Mouse (Mus musculus): ENCODE measurements around the gene Aifm2.

The Aifm2 gene

GRCm38 (mm10) chr10:61714771-61715461 lies at the start of gene Aifm2:
Aifm2 (plus strand) TSS chr10:61715263.
- peak; percentile 89 for DNase-seq

DNA sequence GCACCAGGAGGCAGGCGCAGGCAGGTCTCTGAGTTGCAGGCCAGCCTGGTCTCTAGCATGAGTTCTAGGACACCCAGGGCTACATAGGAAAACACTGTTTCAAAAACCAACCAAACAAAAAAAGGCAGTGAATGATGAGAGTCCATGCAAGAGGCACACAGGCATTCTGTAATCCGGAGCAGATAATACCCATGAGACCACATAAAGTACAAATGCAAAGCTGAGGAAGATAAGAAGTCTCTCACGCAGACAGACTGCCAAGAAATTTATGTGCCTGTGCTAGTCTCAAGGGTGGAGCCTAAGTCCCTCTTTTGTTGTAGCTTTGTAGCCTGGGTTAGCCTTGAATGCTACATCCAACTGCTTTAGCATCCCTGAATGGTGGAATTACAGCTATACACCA lies 49.4 kb upstream of the Aifm2 start:
- DNase-seq: no peak

DNA sequence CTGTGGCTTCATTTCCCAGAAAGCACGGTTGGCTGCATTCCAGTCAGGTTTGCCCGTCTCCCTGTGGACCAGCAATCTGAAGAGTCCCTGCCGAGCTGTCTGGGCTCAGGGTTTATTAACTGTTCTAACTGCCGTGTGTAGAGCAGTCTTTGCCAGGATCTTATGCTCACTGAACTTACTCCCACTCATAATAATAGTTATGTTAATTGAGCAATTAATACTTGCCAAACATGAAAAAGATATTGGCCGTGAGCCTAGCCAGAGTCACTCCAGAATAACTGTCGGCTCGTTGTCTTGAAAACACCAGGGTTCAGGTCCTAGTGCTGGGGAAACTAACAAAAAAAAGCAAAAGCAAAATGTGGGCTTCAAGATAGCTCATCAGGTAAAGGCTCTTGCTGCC lies 45.8 kb upstream of the Aifm2 start:
- no peak for DNase-seq

- peak; percentile 17 for DNase-seq
Observed at GRCm38 (mm10) chr10:61669896-61670295, 45.2 kb upstream of the Aifm2 start.

DNA sequence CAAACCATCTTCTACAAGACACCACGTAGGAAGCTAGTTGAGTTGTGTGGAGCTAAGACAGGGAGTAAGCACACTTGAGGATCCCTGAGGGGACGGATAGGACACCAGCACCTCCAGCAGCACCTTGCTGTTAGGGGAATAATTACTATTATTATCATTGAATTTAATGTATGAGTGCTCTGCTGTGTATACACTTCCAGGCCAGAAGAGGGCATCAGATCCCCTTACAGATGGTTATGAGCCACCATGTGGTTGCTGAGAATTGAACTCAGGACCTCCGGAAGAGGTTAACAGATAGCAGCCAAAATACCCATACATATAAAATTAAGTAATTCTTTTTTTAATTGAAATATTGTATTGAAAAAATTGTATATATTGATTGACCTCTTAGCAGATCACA lies 44.3 kb upstream of the Aifm2 start:
- DNase-seq: no peak

- DNase-seq: peak; percentile 74
Observed at GRCm38 (mm10) chr10:61675935-61676334, 39.1 kb upstream of the Aifm2 start.

GRCm38 (mm10) chr10:61679545-61679944 lies 35.5 kb upstream of the Aifm2 start:
- DNase-seq: no peak

- DNase-seq: peak; percentile 99
Observed at GRCm38 (mm10) chr10:61680015-61680913, 34.8 kb upstream of the Aifm2 start, which contains the start of gene Sar1a. Sar1a (plus strand) TSS chr10:61680299.

DNA sequence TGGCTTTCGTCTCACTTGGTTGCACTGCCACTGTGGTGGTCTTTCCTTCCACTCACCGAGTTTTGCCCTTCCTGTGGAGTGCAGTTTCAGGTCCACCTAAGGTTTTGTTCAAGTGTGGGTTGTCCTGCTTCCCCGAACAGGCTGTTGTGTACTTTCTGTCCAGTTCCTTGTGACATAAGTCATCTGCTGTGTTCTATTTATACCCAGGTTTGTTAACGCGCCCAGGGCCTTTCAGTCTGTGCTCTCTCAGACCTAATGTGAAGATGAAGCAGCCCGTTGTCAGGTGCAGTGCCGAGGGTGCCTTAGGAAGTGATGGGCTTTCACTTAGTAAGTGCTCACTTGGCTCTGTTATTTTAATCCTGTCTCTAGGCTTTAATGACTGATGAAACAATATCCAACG lies 25.7 kb upstream of the Aifm2 start:
- no peak for DNase-seq

DNA sequence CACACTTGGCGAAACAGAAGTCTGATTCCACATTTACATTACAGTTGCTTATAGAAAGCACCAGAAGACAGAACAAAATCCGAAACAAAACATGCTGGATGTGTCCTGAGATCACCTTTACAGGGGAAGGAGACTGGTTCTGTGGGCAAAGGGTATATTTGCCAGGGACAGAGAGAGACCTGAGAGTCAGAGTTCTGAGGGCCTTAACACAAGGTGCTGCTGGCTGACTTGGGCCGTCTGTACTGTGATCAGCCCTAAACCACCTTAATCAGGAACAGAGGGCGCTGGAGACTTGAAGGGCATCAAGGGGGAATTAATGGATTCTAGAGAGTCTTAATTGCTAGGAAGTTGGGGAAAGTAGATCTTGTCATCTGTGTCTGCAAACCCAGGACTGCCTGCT lies 21.5 kb upstream of the Aifm2 start:
- DNase-seq: no peak

DNA sequence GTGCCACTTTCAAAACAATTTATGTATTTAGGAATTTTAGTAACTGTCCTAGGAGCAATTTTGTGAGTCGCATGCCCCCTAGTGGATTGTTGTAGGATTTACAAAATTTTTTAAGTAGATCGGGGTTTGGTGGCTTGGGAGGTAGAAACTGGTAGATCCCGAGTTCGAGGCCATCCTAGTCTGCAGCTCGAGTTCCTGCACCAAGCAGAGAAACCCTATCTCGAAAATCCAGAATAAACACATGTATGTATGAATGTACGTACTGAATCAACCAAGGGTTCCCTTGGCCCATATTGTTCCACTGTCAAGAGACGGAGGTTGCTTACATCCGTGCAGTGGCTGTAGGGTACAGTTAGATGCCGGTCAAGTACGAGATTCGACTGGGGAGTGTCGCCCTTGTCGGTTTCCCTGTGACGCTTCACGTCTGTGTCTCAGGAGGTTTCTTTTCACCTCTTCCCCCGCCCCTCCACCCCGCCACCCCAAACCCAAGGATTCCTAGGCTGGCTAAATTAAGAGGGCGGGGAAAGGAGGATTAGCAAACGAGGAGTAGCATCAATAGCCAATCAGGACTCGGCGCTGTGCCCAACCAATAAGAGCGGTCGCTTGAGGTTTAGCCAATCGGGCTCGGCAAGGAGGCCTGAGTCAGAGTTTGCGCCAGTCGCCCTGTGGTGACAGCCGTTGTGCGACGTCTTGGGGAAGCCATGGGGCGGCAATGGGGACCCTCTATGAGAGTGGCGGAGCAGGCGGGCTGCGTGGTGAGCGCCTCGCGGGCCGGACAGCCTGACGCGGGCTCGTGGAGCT lies 20.0 kb upstream of the Aifm2 start, which contains the start of gene Tysnd1:
Gene Tysnd1 (plus strand): TSS at position 645 of the 801 bp plus-strand sequence.
- DNase-seq: peak; percentile 95

DNA sequence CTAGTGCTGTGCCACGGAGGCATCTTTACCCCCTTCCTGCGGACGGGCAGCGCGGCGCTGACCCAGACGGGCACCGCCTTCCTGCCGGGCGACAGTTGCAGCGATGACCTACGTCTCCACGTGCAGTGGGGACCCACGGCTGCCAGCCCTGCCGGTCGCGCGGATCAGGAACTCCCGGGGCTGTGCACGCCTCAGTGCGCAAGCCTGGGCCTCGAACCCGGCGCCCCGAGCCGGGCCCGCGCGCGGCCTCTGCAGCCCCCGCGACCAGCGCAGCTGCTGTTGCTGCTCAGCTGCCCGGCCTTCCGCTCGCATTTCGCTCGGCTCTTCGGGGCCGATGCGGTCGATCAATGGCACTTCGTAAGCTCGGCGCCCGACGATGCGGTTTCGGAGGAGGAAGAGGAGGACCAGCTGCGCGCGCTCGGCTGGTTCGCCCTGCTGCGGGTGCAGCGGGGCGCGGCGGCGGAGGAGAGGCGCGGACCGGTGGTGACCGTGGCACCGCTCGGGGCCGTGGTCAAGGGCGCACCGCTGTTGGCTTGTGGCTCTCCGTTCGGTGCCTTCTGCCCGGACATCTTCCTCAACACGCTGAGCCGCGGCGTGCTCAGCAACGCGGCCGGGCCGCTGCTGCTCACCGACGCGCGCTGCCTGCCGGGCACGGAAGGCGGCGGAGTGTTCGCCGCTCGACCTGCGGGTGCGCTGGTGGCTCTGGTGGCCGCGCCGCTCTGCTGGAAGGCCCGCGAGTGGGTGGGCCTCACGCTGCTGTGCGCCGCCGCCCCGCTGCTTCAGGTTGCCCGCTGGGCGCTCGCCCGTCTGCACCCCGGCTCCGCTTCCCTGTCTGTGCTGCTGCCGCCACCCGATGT lies 19.1 kb upstream of the Aifm2 start:
- DNase-seq: peak; percentile 25

DNA sequence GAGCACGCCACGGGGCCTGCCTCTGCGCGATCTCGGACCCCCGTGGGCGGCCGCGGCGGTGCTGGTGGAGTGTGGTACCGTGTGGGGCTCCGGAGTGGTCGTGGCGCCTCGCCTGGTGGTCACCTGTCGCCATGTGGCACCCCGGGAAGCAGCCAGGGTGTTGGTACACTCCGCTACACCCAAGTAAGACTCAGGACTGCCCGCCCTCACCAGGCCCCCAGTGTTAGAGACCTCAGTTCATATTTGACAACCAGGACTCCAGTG lies 18.6 kb upstream of the Aifm2 start:
- DNase-seq: no peak

GRCm38 (mm10) chr10:61697028-61697427 lies 18.0 kb upstream of the Aifm2 start:
- DNase-seq: no peak

- DNase-seq: no peak
Observed at GRCm38 (mm10) chr10:61704663-61705062, 10.4 kb upstream of the Aifm2 start.

DNA sequence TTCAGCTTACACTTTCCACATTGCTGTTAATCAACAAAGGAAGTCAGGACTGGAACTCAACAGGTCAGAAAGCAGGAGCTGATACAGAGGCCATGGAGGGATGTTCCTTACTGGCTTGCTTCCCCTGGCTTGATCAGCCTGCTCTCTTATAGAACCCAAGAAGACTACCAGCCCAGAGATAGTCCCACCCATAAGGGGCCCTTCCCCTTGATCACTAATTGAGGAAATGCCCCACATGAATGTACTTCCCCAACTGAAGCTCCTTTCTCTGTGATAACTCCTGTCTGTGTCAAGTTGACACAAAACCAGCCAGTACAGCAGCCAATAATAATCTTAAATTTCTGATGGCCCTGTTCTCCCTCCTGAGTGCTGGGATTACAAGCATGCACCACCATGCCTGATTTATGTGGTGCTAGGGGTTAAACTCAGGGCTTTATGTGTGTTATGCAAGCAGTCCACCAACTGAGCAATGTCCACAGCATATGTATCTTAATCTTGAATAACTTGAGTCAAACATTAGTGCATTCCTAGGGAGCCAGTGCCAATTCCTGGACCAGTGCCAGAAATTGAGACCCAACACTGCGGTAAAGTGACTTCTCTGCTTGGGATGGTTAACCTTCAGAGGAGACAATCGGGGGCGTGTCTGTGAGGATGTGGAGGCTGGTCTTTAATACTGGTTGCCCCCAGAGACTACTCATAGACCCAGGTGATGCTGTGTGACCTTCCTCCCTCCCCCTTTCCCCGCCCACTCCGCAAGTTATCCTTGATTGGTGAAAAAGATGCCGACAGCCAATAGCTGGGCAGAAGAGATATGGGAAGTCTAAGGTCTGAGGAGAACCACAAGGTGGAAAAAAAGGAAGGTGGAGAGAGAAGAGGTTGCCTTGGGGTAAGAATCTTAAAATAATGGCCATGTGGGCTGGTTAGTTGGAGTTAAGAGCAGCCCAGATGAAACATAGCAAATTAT lies 8.4 kb upstream of the Aifm2 start:
- DNase-seq: no peak

GRCm38 (mm10) chr10:61713601-61714000 lies 1.5 kb upstream of the Aifm2 start:
- no peak for DNase-seq

- no peak for DNase-seq
Observed at GRCm38 (mm10) chr10:61714146-61714545, 917 bp upstream of the Aifm2 start.

DNA sequence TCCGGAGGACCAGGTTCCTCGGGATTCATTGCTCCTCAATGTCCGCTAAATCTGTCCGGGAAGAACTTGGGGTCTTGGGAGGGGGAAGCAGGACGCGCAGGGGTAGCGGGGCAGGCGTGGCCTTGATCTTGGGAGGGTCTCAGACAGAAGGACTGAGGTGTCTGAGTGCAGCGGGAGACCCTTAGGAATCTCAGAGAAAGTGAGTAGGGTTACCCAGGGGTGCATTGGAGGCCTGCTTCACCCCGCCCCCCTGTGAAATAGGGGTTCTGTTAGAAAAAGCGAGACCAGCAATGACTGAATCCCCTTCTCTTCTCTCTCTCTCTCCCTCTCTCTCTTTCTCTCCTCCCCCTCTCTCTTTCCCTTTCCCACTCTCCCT lies 387 bp downstream of the Aifm2 start:
- no peak for DNase-seq

DNA sequence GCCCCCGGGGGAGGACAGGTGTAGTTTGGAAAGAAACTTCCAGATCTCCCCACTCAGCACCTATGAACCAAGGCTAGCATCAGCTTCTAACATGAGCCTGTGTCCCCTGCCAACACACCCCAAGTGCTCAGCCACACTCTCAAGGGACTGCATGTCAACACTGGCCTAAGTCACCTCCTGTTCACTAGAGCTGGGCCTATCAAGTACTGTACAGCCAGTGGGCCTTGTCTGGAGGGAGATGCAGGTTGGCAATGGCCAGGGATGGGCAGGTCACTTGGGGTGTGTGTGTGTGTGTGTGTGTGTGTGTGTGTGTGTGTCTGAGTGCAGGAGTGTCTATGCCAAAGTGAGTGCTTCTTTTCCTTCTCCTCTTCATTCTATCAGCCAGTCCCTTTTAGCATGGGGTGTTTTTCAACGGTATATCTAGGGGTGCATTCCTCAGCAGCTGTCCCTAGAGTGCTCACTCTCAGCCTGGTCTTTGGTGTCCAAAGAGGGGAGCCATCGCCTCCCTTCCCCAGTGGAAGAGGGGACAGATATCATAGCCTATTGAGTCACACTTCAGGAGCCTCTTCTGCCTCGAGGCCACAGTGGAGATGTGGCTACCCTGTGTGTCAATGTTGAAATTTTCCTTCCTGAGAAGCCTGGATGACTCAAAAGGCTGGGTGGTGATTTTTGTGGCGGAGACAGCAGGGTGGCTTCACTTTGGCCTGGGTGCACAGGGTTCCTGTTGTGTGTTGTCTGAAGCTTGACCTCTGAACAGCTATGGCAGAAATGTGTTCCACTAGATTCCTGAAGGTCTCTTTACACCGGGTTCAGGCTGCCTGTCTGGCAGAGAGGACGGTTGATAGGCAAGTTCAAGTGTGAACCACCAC lies 1.2 kb downstream of the Aifm2 start:
- no peak for DNase-seq

Data from liver (tissue).